Mouse (Mus musculus) urinary bladder, adult 2 months (tissue): Measurements from ENCODE around the gene Adra1b. TPM values are rescaled to one million over a fixed set of nuclear protein-coding genes. Genes with fewer than 3 reads are reported as not detected.

ENCODE experiments used
- DNase-seq: peaks from one replicate; pipeline ENCODE4 v3.0.0; 2022; ENCODE audit warnings: low spot score
- polyA plus RNA-seq: library from polyadenylated mRNA; depleted of rRNA; stranded (reverse); fragments of >200 nt; gene quantifications from 2 replicates; pipeline ENCODE4 v1.2.3, GENCODE M21; 2012; rRNA removed

Adra1b gene
- polyA plus RNA-seq: 2.2 and 3.0 TPM in 2 replicates

- no peak for DNase-seq
These were observed at the start of gene Adra1b for GRCm38 (mm10) chr11:43901051-43901654. Gene Adra1b (minus strand): TSS chr11:43901210.

- DNase-seq: no peak
These were observed 49.3 kb upstream of the Adra1b start for GRCm38 (mm10) chr11:43950274-43950673.

GRCm38 (mm10) chr11:43943781-43944180 lies 42.8 kb upstream of the Adra1b start:
- DNase-seq: no peak

GRCm38 (mm10) chr11:43943167-43943566 lies 42.2 kb upstream of the Adra1b start:
- DNase-seq: no peak

GRCm38 (mm10) chr11:43940501-43941202 lies 39.6 kb upstream of the Adra1b start:
- DNase-seq: no peak

- no peak for DNase-seq
These were observed 35.0 kb upstream of the Adra1b start for GRCm38 (mm10) chr11:43936023-43936422.

GRCm38 (mm10) chr11:43933480-43933879 lies 32.5 kb upstream of the Adra1b start:
- no peak for DNase-seq

- no peak for DNase-seq
These were observed 32.0 kb upstream of the Adra1b start for GRCm38 (mm10) chr11:43933000-43933399.

- DNase-seq: no peak
These were observed 29.2 kb upstream of the Adra1b start for GRCm38 (mm10) chr11:43930191-43930590.

- DNase-seq: no peak
These were observed 28.7 kb upstream of the Adra1b start for GRCm38 (mm10) chr11:43929706-43930105.

GRCm38 (mm10) chr11:43929178-43929577 lies 28.2 kb upstream of the Adra1b start:
- peak; percentile 29 for DNase-seq

GRCm38 (mm10) chr11:43927133-43927815 lies 26.3 kb upstream of the Adra1b start:
- DNase-seq: no peak

- no peak for DNase-seq
These were observed 25.2 kb upstream of the Adra1b start for GRCm38 (mm10) chr11:43926163-43926562.

GRCm38 (mm10) chr11:43925584-43925983 lies 24.6 kb upstream of the Adra1b start:
- DNase-seq: no peak

- DNase-seq: no peak
These were observed 20.7 kb upstream of the Adra1b start for GRCm38 (mm10) chr11:43921701-43922100.

GRCm38 (mm10) chr11:43919492-43920055 lies 18.6 kb upstream of the Adra1b start:
- DNase-seq: no peak

- no peak for DNase-seq
These were observed 13.8 kb upstream of the Adra1b start for GRCm38 (mm10) chr11:43914552-43915447.

GRCm38 (mm10) chr11:43912136-43912888 lies 11.3 kb upstream of the Adra1b start:
- DNase-seq: no peak

GRCm38 (mm10) chr11:43911646-43912045 lies 10.6 kb upstream of the Adra1b start:
- DNase-seq: no peak

GRCm38 (mm10) chr11:43903351-43903750 lies 2.3 kb upstream of the Adra1b start:
- no peak for DNase-seq

GRCm38 (mm10) chr11:43899696-43900095 lies 1.3 kb downstream of the Adra1b start:
- no peak for DNase-seq
